Mouse (Mus musculus) heart, postnatal 36 days (tissue): Measurements from ENCODE around the gene Fkbp10. TPM values are rescaled to one million over a fixed set of nuclear protein-coding genes. Genes with fewer than 3 reads are reported as not detected.
A peak's percentile ranks its signal among the peaks of the same experiment; 100 is the strongest.

Experiments
- DNase-seq, 2 experiments: peaks; one replicate each; pipeline ENCODE4 v3.0.0; 2021 to 2022
- intact Hi-C: fragments of 180-260 bp; cut with DNase I; formaldehyde crosslinking; loops from one replicate; pipeline ENCODE4 v1.15.1; 2025
- total RNA-seq, 2 experiments: library from RNA; stranded (reverse); gene quantifications; 2 replicates each; pipeline ENCODE4 v1.2.3; 2021

Gene Fkbp10
- total RNA-seq, 2 experiments from 2014 or later, result 12.9 to 13.4 TPM

DNA sequence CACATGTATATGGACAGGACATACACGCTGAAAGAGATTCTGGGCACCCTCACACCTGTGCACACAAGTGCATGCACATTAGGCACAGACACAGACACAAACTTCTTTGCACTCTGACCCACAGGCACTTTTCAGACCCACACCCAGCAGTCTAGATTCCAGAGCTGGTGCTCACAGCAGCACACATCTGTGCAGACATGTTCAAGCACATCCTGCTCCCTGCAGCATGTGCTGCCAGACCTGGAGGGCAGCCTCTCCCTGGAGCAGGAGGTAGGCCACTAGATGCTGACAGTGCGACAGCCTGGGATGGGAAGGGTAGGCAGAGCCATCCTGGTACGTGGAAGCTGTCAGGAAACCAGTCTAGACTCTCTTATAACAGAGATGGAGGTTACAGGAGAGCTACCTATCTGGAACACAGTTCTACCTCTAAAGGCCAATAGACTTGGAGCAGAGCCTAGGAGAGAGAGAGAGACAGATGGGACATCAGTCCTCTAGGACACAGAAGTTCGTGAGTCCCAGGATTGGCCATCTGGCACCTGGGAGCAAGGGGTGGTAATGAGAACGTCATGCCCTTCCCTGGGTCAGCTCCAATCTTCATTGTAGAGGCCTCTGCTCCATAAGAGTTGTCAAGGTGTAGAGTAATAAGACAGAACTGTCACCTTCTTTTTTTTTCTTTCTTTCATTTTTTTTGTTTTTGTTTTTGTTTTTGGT lies 8.3 kb upstream of the Fkbp10 start:
- intact Hi-C loops, result no loop called here
- no peak for DNase-seq

DNA sequence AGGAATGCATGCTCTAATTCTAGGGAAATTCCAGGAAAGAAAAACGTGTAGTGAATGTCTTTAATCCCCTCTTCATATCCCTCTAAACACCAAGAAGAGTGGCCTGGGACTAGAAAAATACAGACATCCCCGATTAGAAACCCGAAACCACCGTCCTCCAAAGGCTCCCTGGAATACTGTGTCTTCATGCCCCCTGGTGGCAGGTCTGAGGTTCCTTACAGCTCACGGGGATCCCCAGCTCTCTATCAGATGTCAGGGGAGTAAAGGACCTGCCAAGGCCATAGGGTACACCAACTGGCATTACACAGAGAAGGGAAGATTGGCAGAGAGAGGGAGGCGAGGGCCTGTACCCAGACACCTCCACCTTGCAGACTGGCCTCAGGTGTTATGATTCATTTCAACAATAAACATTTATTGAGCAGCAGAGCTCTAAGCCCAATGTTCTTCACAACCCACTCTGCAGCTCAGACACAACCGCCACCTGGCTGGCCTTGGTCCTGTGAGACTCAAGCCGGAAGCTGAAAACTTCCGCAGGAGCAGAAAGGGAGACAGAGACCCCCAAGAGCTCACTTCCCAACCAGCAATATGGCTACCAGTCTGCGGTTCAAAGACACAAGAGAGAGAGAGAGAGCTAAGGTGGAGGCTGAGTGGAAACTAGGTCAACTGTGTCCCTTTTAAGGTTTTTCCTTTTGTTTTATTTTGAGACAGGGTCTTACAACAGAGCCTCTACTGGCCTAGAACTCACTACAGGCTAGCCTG lies 7.2 kb upstream of the Fkbp10 start:
- DNase-seq, result peak; percentile 78 to 80
- intact Hi-C loops, result loop anchor here (1.0 kb wide), 1 partner anchor 46 kb away; no protein-coding TSS in a partner anchor

DNA sequence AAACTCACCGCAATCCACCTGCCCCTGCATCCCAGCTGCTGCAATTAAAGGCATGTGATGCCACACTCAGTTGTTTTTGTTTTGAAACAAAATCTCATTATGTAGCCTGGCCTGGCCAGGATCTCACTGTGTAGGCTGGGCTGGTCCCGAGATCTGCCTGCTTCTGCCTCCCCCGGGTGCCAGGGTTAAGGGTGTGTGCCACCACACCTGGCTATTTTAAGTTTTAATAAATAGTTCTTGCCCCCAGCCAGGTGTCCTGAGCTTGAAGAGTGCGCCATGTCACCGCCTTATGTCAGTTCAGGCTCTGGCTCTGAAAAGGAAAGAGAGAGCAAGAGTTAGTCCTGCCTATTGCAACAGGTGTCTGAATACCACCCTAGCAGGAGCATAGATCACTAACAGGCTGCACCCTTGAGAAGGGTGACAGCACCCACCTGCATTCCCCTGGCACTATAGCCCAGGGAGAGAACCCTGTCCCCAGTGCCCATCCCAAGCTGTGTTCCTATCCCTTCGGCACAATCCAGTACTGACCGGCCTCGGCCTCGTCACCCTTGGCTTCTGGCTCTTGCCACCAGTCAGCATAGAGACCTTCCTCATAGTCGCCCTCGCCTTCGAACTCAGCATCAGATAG lies 6.5 kb upstream of the Fkbp10 start:
- no peak for DNase-seq
- intact Hi-C loops, result loop anchor here (1.0 kb wide), 1 partner anchor 47 kb away; no protein-coding TSS in a partner anchor

DNA sequence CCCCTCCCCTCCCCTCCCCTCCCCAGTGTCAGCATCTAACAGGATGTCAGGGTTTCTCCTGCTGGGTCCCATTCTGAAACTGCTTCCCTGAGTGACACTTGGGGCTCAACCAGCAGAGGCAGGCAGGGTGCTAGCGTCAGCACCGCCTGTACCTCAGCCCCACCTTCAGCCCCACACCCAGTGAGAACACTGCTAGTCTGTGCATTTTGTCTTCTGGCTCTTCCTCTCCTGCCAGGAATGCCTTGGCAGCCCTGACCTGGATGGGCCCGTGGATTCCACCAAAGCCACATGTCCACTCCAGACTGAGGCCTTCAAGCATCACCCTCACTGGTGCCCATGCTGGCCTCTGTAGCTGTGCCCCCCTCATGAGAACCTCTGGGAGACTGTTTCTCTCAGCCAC lies 5.8 kb upstream of the Fkbp10 start:
- DNase-seq, result no peak
- intact Hi-C loops, result no loop called here

DNA sequence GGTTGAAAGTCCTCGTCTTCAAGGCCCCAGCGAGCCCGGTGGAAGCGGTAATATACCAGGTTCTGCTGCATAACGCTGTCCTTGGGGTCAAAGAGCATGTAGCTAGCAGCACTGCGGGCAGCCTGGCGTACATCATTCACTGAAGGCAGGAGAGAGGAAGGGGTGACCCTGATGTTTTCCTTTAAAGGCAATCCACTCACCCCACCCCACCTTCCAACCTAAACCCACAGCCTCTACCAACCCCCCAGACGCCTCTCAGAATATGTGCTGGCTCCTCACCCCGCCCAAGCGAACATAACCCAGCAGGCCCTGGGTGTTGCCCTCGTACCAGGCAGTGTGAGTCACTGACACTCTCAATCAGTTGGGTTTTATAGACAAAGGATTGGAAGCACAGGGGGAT lies 3.8 kb upstream of the Fkbp10 start:
- DNase-seq, result no peak
- intact Hi-C loops, result no loop called here

DNA sequence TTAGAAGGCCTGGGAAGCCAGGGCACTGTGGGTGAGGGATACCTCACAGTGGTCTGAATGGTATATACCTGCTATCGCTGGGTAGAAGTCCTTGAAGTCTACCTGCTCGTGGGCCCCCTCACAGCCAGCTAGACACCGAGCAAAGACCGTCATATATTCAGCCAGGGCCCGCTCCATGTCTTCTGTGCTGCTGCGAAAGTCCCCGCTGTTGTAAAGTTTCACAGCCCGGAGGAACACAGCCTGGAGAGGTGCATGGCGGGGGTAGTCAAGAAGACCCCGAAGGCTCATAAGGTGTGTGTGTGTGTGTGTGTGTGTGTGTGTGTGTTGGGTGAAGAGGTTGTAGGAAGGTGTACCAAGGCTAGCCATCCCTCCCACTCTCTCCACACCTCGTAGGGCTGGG lies 2.0 kb upstream of the Fkbp10 start:
- no peak for DNase-seq
- intact Hi-C loops, result no loop called here

DNA sequence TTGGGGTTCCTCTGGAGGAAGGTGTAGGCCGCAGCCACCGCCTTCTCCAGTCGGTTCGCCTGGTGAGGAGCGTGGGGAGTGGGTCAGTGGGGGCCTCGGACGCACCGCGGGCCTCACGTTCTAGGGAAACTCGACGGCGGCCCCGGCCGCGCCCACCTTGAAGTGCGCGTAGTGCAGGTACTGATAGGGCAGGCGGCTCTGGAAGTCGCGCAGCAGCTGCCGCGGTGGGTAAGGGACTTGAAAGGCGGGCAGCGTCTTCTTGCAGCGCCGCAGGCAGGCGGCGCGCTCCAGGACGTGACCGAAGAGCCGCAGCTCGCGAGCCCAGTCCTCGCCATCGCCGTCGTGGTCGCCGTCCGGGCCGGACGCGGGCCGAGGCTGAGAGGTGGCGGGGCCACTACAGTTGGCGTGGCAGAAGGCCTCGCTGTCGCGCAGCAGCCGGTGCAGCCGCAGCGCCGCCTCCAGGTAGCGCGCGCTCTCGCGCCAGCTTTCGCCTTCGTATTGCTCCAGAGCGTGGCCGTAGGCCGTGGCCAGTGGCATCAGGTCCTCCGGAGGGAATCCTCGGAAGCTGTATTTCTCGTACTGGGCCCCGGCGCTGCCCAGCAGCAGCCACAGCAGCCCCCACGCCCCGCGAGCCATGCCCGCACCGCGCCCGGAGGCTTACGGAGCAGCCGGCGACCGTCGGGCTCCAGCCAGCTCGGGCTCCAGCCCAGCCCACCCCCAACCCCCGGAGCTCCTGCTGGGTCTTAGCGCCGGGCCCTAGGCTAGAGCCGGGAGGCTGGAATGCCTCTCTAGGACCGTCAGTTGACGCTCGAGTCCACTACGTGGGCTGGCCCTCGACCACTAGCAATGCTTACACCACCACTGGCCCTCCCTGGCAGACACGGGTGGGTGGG lies 1.2 kb upstream of the Fkbp10 start, which contains the start of gene P3h4:
P3h4 (minus strand) TSS at position 816 of the 893 bp plus-strand sequence.
- intact Hi-C loops, result loop anchor here (1.0 to 2.0 kb wide), 2 partner anchors 17 to 27 kb away; partner anchors contain the start of genes Jup, Klhl10 and Nt5c3b
- peak; percentile 83 to 89 for DNase-seq

DNA sequence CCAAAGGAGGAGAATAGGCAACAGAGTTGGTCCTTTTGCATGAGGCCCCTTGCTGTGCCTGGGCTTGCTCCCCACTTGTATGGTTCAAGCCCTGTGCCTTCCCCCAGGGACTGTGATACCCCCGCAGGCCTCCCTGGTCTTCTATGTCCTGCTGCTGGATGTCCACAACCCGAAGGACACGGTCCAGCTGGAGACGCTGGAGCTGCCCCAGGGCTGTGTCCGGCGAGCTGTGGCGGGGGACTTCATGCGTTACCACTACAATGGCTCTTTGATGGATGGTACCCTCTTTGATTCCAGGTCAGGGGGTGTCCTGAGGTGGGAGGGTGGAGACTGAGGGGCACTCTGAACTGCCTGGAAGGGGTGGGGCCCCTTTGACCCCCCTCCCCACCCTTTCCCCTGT lies 6.0 kb downstream of the Fkbp10 start:
- intact Hi-C loops, result loop anchor here (5.0 kb wide), 1 partner anchor 281 kb away; the partner anchor contains the start of gene Dhx58
- no peak for DNase-seq

DNA sequence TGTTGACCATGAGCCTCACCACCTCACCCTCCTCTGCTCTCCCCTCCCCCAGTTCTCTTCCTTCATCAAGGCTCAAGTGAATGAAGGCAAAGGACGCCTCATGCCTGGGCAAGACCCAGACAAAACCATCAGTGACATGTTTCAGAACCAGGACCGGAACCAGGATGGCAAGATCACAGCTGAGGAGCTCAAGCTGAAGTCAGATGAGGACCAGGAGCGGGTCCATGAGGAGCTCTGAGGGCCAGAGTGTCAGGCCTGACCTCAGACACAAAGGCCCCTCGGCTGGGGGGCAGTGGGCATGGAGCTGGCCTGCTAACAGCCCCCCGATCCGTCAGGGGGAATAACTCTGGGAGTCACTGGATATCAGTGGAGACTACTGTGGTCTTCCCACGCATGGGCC lies 8.3 kb downstream of the Fkbp10 start:
- DNase-seq, result no peak
- intact Hi-C loops, result loop anchor here (5.0 kb wide), 1 partner anchor 278 kb away; the partner anchor contains the start of gene Dhx58

DNA sequence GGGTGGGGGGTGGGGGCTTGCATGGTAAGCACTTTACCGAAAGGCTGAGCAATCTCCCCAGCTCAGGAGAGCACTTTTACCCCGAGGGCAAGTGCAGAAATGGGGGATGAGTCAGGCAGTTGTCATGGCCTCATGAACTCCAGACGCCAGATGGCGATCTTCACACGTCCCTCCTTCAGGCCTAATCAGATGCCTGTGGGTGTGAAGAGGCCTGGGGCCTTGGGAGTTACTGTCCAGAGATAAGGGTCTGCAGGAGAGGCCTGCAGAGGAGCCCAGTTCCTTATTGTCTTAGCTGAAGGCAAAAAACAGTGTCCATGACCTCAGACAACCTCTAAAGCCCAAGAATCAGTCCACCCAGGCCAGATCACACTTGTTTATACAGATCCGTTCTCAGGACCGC lies 10.4 kb downstream of the Fkbp10 start:
- DNase-seq, result peak; percentile 77 to 82
- intact Hi-C loops, result loop anchor here (2.0 kb wide), 2 partner anchors 47 to 129 kb away; partner anchors contain the start of gene Klhl11

DNA sequence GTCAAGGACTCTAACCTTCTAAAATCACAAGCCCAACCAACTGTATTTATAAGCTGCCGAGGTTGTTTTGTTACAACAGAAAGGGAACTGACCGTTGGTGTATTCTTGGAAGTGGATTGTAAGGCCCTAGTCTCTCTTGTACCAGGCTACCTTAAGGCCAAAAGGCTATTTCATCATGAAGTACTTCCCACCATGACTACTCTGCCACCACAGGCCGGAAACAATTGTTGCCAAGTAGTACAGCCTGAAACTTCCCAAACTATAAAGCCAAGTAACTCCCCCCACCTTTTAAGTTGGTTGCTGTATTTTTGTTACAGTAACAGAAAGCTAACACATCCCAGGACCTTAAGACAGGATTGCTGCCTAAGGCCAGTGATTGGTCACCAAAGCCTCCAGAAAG lies 11.3 kb downstream of the Fkbp10 start:
- intact Hi-C loops, result loop anchor here (2.0 kb wide), 2 partner anchors 46 to 128 kb away; partner anchors contain the start of gene Klhl11
- no peak for DNase-seq

DNA sequence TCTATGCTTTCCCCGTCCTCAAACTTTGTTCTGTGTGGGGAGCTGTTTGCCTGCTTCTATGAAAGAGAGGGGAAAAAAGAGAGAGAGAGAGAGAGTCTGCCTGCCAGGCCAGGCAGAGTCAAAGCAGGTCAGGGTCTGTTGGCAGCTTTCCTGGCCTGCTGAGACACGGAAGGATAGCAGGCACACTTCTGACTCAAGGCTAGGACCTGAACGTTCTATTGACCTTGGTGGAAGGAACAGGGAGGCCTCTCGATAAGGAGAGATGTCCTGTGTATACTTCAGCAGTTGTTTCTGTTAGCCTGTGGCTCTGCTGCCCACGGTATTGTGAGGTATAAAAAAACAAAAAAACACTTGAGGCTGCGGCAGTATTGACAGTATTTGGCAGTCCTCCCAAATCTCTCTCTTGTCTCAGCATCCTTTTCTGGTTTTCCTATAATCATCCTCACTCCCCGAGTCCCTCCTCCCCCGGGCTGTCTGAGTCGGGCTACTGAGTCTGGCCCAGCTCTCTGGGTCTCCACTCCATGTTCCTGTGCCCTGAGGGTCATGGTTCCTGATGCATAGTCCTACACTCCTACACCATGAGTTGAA lies 13.2 kb downstream of the Fkbp10 start:
- peak; percentile 35 to 40 for DNase-seq
- intact Hi-C loops, result no loop called here

DNA sequence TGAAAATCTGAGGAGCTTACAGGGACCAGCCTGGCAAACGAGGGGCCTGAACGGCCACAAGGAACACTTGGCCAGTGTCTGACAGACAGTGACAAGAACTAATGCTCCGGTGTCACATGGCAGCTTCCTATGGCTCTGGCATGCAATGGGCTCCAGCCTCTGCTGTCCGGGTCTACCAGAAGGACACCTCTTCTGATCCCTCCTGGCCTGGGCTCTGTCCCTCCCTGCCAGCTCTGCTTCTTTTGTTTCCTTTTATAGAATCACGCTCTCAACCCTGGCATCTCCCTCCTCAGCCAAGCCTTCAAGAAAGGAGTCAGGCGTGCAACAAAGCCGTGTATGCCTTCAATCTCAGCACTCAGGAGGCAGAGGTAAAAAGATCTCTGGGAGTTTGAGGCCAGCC lies 14.6 kb downstream of the Fkbp10 start:
- DNase-seq, result no peak
- intact Hi-C loops, result no loop called here

DNA sequence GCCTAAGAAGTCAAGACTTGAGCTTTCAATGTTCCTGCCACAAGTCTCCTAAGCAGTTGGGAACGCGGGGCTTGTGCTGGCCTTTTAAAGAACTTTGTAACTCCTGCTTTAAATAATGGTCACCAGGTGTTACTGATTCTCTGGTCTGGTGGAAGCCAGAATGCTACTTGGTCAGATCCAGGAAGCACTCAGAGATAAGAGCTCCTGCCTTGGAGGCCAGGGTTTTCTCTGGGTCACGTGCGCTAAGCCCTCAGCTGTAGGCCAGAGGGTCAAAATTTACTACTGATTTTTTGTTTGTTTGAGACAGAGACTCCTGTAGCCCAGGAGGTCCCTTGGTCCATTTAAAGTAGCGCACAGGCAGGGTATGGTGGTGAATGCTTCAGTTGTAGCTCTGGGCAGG lies 16.5 kb downstream of the Fkbp10 start:
- intact Hi-C loops, result no loop called here
- DNase-seq, result no peak

DNA sequence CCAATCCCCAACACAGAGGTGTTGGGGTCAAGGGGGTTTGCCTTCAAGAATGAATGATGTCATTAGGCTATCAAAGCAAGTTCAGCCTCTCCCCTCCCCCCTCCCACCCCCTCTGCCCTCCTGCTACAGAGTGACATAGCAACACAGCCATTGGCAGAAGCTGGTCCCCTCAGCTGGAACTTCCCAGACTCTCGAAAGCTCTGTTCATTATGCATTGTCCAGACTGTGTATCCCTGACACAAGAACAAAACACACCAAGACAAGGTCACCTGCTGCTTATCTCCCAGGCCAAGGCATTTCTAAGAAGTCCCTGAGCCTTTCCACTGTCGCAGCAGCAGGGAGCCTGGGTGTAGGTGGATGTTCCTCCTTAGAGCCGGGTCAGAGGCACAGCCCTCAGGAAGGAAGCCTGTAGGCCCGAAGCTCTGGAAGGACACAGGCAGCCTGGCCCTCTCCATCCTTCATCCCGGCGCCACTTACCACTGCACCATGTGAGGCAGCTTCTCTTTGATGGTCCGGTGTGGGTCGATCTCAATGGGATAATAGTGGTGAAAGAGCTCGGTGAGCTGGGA lies 20.3 kb downstream of the Fkbp10 start:
- intact Hi-C loops, result no loop called here
- DNase-seq, result no peak

DNA sequence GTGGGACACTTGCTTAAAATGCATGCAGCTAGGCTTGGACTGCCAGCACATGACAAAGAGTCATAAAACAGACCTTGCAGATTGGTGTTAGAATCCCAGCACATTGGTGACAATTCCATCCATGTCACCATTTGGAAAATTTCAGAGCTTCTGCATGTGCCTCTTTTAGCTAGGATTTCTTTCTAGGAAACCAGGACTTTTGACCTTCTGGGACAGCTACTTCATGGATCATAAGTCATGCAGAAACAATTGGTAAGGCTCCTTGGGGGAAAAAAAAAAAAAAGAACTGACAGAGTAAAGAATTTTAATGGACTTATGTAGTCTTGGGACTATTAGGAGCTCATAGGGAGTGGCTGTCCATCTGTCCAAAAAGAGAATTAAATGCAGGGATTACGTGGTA lies 22.4 kb downstream of the Fkbp10 start:
- intact Hi-C loops, result no loop called here
- no peak for DNase-seq

DNA sequence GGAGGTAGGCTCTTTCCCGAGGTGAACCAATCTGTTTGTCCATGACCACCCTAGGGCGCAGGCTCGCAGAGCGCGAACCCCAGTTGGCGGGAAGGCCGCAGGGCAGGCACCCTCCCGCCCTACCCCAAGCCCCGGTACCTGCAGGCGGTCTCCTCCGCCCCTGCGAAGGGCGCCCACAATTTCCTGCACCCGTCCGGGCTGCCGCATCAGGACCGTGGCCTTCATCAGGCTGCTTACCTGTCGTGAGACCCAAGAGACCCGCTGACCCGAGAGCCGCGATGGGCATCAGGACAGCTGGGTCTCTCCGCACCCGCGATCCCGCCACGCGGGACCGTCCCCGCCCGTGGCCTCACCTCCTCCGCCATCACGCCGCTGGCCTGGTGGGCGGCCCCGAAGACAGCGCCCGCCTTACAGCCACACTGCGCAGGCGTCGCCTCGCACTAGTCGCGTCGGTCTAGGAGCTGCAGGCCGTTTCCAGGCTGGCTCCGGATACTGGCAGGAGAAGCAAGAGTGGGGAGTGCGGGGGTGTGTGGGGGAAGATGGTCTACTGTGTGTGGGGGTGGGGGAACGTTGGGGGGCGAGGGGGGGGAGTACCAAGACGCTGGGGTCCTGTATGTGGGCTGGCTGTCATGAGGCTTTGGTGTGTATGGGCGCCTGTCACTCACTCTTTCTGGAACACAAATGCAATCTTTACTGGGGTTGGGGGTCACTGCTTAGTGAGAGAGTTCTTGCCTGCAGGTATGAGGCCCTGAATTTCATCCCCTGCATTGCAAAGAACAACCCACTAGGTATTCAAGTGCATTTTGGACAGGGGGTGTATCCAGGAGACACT lies 25.4 kb downstream of the Fkbp10 start:
- DNase-seq, result peak; percentile 86 to 87
- intact Hi-C loops, result loop anchor here (1.0 to 2.0 kb wide), 2 partner anchors 27 to 32 kb away; partner anchors contain the start of genes Klhl11 and P3h4

DNA sequence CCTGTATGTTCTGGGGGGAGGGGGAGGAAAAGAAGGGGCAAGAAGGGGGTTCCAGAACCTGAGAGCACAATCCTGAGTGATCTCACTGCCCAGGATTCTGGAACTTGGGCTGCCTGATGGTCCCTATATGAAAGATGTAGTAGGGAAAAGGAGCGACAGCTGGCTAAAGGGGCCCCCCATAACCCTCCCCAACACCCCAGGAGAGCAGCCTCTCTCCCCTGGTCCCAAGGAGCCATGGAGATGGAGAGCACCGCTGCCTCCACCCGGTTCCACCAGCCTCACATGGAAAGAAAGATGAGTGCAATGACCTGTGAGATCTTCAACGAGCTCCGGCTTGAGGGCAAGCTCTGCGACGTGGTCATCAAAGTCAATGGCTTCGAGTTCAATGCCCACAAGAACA lies 26.3 kb downstream of the Fkbp10 start, which contains the start of the genes Nt5c3b and Klhl10:
Nt5c3b (minus strand) TSS at position 12 of the 400 bp plus-strand sequence.
Klhl10 (plus strand) TSS at position 121 of the 400 bp plus-strand sequence.
- intact Hi-C loops, result loop anchor here (1.0 to 2.0 kb wide), 2 partner anchors 27 to 31 kb away; partner anchors contain the start of genes Klhl11 and P3h4

More for the DNA sequence above, 26.3 kb downstream of the Fkbp10 start, which contains the start of the genes Nt5c3b and Klhl10:
- no peak for DNase-seq
